Mouse (Mus musculus) stomach, embryonic 14.5 days (tissue): ENCODE results near the gene Oas1d. TPM values are rescaled to one million over a fixed set of nuclear protein-coding genes. Genes with fewer than 3 reads are reported as not detected.
"Not testable (repeated sequence)": the region's sequence is repeated elsewhere in the genome, so short reads cannot be mapped to it uniquely, and the experiment has no call there.

ENCODE experiments used
- ATAC-seq: fragments of 200-750 bp; cut with Nextera tagmentation; 2 replicates; pipeline ENCODE4 v1.8.0; 2017; ENCODE audit warnings: low read depth, moderate TSS enrichment; ENCODE audit not compliant: insufficient number of reproducible peaks, insufficient read depth, low FRiP score
- H3K27ac ChIP-seq: fragments of 300-500 bp; sonication (generic); 2 replicates; pipeline ENCODE4 v1.5.1; 2014; ENCODE audit warnings: mild to moderate bottlenecking, low read length, moderate library complexity, mixed read lengths
- H3K27me3 ChIP-seq: fragments of 300-500 bp; sonication (generic); 2 replicates; pipeline ENCODE4 v1.6.1; 2014; ENCODE audit warnings: low read length, control low read depth, mixed read lengths; ENCODE audit not compliant: control insufficient read depth, insufficient read depth
- H3K36me3 ChIP-seq: fragments of 300-500 bp; sonication (generic); 2 replicates; pipeline ENCODE4 v1.6.1; 2014; ENCODE audit warnings: mild to moderate bottlenecking, control low read depth, low read length, moderate library complexity, mixed read lengths; ENCODE audit not compliant: control insufficient read depth, insufficient read depth
- H3K4me1 ChIP-seq: fragments of 300-500 bp; sonication (generic); 2 replicates; pipeline ENCODE4 v1.6.1; 2014; ENCODE audit warnings: low read length, control low read depth, mixed read lengths; ENCODE audit not compliant: control insufficient read depth, insufficient read depth
- H3K4me2 ChIP-seq: fragments of 300-500 bp; sonication (generic); replicated peaks from 2 replicates; pipeline ENCODE4 v1.6.1; 2014; ENCODE audit warnings: low read depth, low read length, control low read depth
- H3K4me3 ChIP-seq: fragments of 300-500 bp; sonication (generic); 2 replicates; pipeline ENCODE4 v1.5.1; 2014; ENCODE audit warnings: low read depth, low read length, control low read depth
- H3K9ac ChIP-seq: fragments of 300-500 bp; sonication (generic); replicated peaks from 2 replicates; pipeline ENCODE4 v1.6.1; 2014; ENCODE audit warnings: low read depth, mild to moderate bottlenecking, control low read depth, low read length, moderate library complexity, mixed read lengths
- H3K9me3 ChIP-seq: fragments of 300-500 bp; sonication (generic); 2 replicates; pipeline ENCODE4 v1.6.1; 2016; ENCODE audit warnings: low read depth, low read length, control low read depth; ENCODE audit not compliant: control insufficient read depth
- WGBS: fragments of 180-500 bp; shearing (Covaris S2); extraction: QIAGEN DNeasy Blood & Tissue Kit; methylation state at CpG from one replicate; pipeline ENCODE4 v1.1.7; 2014; 5-methylcytosine and 5-hydroxymethylcytosine counted together
- polyA plus RNA-seq: library from polyadenylated mRNA; unstranded; fragments of >200 nt; fragmentation: Nextera tagmentation; extraction: Ambion mirVana; gene quantifications from 2 replicates; pipeline ENCODE4 v1.2.1, GENCODE M21; 2014

Oas1d gene
- polyA plus RNA-seq, 1 experiment from 2014 or later, result not detected

DNA sequence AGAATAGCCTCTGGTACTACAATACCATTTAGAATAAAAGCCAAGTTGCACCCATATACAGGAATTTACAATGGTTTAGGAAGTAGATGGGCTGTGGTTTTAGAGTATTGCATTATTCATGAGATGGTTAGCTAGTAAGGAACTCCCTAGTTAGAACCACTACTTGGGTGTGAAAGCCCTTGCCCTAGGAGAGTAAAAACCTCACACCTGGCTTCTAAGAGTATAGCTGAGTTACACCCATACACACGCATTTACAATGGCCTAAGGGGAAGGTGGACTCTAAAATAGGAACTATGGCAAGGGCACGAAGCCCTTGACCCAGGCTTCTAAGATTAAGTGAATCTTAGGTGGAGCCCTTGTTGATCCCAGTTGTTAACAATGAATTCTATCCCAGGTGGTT, 19.6 kb upstream of the Oas1d start:
- not testable (repeated sequence) for H3K9ac ChIP-seq, H3K4me1 ChIP-seq, H3K27ac ChIP-seq, H3K27me3 ChIP-seq, H3K9me3 ChIP-seq, H3K4me3 ChIP-seq, ATAC-seq, H3K4me2 ChIP-seq, H3K36me3 ChIP-seq
- WGBS, result 65% methylated on average over 2 of the region's 2 CpGs

DNA sequence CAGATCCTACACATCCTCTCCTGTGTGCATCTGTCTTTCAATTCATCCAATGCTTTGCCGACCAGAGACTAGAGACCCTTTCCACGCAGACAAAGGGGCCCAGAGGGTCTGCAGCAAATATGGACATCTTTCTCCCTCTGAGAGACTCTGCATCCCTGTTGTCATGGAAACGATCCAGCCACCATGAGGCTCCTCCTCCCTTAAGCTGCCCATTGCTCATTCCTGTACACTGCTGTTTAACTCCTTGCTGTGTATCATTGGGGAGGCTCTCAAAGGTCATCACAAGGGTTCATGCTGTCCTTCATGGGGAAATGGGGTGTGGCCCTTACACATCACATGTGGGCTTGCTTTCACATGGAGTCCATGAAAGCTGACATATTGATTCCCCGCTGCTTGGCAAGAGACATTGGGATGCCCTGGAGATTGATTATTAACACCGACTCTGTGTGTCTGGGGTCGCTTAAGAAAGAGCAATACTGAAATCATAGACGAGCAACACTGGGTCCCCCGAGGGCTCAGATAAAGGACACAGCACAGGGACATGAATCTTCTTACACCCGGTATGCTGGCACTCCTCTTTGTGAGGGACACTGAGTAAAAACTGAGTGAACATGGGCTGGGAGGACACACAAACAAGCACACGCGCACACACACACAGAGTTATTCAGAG, 19.0 kb upstream of the Oas1d start:
- no peak overlapping the region for H3K4me3 ChIP-seq
- no peaks in the 10 kb centered on the region for H3K27me3 ChIP-seq
- no peaks in the 10 kb centered on the region for H3K9me3 ChIP-seq
- WGBS, result 87% methylated on average over 11 of the region's 11 CpGs
- H3K36me3 ChIP-seq, result no peaks in the 10 kb centered on the region
- no peak overlapping the region for H3K27ac ChIP-seq
- H3K9ac ChIP-seq, result no peak overlapping the region
- H3K4me1 ChIP-seq, result no peaks in the 10 kb centered on the region
- ATAC-seq, result no peak
- H3K4me2 ChIP-seq, result no peak overlapping the region

GRCm38 (mm10) chr5:120898307-120898706, 16.0 kb upstream of the Oas1d start:
- Histone ChIP-seq H3K4me2 (no peak overlapping the region), H3K27me3 (no peaks in the 10 kb centered on the region), H3K4me1 (no peaks in the 10 kb centered on the region), H3K9me3 (no peaks in the 10 kb centered on the region), H3K27ac (no peak overlapping the region), H3K9ac (no peak overlapping the region), H3K4me3 (no peak overlapping the region), H3K36me3 (no peaks in the 10 kb centered on the region)
- ATAC-seq, result no peak
- WGBS, result 83% methylated on average over 6 of the region's 6 CpGs

DNA sequence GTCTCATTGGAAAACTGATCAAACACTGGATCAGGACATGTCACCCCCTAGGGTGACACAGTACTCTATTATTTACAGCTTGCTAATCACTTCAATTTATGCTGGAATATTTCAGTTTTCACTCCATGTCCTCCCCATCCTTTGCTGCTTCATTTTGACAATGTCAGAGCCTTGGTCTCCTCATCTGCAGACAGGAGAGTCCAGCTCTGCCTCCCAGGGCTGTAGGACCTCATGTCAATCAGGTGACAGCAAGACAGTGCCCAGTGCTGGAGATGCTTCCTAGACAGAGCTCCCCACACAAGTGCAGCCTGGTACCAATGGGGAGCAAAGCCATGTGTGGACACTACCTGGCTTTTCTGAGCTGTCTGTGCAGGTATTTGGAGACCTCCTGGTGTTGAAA, 15.6 kb upstream of the Oas1d start:
- no peak overlapping the region for H3K9ac ChIP-seq
- no peak overlapping the region for H3K4me3 ChIP-seq
- ATAC-seq, result no peak
- H3K4me1 ChIP-seq, result no peaks in the 10 kb centered on the region
- H3K4me2 ChIP-seq, result no peak overlapping the region
- no peaks in the 10 kb centered on the region for H3K27me3 ChIP-seq
- no peaks in the 10 kb centered on the region for H3K36me3 ChIP-seq
- no peaks in the 10 kb centered on the region for H3K9me3 ChIP-seq
- H3K27ac ChIP-seq, result no peak overlapping the region

DNA sequence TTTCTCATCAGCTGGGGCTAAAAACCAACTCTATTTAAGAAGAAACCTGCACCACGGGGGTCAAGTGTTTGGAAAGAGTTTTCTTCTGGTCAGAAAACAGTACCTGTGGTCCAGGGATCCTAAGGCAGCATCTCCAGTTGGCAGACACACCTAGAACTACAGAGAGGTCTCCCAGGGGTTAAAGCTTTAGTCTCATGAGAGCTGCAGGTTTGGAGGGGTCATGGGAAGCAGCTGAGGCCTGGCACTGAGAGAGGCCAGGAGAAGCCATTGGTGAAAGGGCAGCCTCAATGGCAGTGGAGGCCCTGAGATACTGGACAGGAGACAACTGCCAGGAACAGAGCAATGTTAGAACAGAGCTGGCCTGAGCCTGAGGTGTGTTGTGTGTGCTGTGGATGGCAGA, 13.7 kb upstream of the Oas1d start:
- Histone ChIP-seq H3K9me3 (no peaks in the 10 kb centered on the region), H3K4me3 (no peak overlapping the region), H3K9ac (no peak overlapping the region), H3K4me2 (no peak overlapping the region), H3K27ac (no peak overlapping the region), H3K36me3 (no peaks in the 10 kb centered on the region), H3K27me3 (no peaks in the 10 kb centered on the region), H3K4me1 (no peaks in the 10 kb centered on the region)
- 54% methylated on average over 1 of the region's 1 CpGs for whole genome bisulfite sequencing
- ATAC-seq, result no peak

DNA sequence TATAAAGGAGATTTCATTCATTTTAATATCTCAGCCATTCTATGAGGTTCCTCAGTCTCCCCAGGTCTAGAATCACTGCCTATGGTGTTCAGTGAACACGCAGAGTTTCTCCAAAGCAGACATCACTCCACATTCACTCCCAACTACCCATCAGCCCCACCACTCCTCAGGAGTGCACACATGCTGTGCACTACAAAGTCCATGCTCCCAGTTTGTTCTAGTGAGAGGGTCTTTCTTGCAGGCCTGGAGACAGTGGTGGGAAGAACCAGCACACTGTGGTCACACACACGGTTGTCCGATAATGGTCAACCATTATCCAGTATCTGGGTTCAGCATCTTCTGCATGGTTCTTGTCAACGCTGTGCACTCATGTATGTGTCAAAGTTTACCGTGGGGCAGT, 12.3 kb upstream of the Oas1d start:
- no peaks in the 10 kb centered on the region for H3K4me1 ChIP-seq
- no peaks in the 10 kb centered on the region for H3K9me3 ChIP-seq
- no peak overlapping the region for H3K27ac ChIP-seq
- no peaks in the 10 kb centered on the region for H3K36me3 ChIP-seq
- WGBS, result 92% methylated on average over 5 of the region's 5 CpGs
- no peaks in the 10 kb centered on the region for H3K27me3 ChIP-seq
- ATAC-seq, result no peak
- no peak overlapping the region for H3K4me3 ChIP-seq
- H3K9ac ChIP-seq, result no peak overlapping the region
- no peak overlapping the region for H3K4me2 ChIP-seq

DNA sequence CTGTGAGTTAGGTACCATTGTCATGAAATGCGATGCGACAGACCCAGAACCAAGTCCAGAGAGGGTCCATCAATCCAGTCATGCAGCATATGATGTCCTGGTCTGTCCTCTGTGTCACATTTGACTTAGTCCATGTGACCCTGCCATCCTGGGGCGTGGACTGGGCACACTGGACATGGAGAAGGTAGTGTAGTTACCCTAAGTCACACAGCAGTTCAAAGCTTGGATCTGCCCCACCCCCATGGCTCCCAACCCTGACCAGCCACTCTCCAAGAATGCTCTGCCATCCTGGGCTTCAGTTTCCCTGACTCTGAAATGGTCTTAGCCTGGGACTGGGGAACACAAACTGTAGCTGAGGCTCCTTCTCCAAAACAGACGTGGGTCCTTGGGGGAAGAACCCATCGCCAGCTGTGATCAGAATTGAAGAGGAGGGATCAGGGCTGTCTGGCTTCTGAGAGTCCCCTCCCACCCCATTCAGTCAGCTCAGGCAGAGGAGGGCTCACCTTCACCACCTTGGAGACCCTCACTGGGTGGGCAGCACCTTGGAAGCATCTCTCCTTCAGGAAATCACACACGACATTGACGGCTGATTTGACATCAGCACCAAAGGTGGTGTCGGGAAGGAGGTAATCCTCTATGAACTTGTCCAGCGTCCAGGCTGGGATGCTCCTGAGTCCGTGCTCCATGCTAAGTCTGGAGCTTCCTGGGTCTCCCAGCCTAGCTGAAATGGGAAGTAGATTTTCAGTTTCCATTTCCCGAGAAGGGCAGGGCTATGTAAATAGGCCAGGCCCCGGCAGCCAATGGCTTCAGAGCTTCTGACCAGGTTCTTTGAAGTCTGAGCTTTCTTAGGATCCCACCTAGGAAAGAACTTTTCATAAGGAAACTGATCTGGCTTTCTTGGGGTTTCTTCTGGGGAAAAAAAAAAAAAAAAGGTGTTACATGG, 7.3 kb upstream of the Oas1d start, which contains the start of gene Oas1a:
TSS of gene Oas1a (minus strand) at position 731 of the 943 bp plus-strand sequence.
- WGBS, result 36% methylated on average over 8 of the region's 12 CpGs
- H3K4me2 ChIP-seq, ATAC-seq: not testable (repeated sequence)

DNA sequence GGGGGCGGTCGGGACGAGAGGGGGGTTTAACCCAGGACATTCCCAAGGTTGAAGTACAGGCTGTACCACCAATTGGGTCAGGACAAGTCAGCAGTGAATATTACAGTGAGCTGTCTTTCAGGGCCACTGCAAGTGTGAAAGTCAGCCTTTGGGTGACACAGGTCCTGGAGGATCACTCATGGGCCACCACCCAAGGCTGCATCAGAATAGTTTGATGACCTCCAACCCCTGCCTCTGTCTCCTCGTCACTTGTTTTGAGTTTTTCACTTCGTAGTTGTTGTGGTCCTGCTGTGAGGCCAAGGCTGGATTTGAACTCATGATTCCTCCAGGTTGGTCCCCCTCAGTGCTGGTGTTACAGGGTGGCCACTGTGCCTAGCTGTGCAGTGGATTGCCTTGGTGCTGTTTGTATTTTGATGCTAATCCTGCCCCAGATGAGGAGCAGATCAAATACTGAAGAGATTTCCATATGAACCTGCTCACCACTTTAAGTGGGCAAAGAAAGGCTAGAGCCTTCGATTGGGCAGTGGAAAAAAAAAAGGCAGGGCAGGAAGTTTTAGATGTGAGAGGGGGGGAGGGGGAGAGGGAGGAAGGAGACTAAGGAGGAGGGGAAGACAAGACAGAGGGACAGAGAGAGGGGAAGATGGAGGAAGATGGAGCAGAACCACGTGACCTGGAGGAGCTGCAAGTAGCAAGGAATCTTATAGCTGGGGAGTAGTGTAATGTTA, 6.0 kb upstream of the Oas1d start:
- WGBS, result 51% methylated on average over 7 of the region's 7 CpGs
- no peak for ATAC-seq
- Histone ChIP-seq H3K9ac (no peak overlapping the region), H3K27ac (no peak overlapping the region), H3K4me3 (no peak overlapping the region), H3K27me3 (no peaks in the 10 kb centered on the region), H3K4me1 (no peaks in the 10 kb centered on the region), H3K36me3 (no peaks in the 10 kb centered on the region), H3K9me3 (no peaks in the 10 kb centered on the region), H3K4me2 (no peak overlapping the region)

More for the DNA sequence above, 7.3 kb upstream of the Oas1d start, which contains the start of gene Oas1a:
- not testable (repeated sequence) for H3K36me3 ChIP-seq, H3K27me3 ChIP-seq, H3K9ac ChIP-seq, H3K4me3 ChIP-seq, H3K9me3 ChIP-seq, H3K27ac ChIP-seq, H3K4me1 ChIP-seq
